Mouse (Mus musculus) gastrocnemius, postnatal 4 days (tissue): ENCODE measurements at regions not wholly inside any gene's neighbourhood (a gene's known extent, or its start where the extent isn't known, plus 50 kb on each side); places are given as distances from the start of the nearest gene placed in this dataset.
A peak's percentile ranks its signal among the peaks of the same experiment; 100 is the strongest.
"Not testable (repeated sequence)": the region's sequence is repeated elsewhere in the genome, so short reads cannot be mapped to it uniquely, and the experiment has no call there.

Experiments
- DNase-seq, 2 experiments: peaks; one replicate each; pipeline ENCODE4 v3.0.0; 2021 to 2022; ENCODE audit warnings: low spot score in 2 of 2, mixed read lengths in 2 of 2

DNA sequence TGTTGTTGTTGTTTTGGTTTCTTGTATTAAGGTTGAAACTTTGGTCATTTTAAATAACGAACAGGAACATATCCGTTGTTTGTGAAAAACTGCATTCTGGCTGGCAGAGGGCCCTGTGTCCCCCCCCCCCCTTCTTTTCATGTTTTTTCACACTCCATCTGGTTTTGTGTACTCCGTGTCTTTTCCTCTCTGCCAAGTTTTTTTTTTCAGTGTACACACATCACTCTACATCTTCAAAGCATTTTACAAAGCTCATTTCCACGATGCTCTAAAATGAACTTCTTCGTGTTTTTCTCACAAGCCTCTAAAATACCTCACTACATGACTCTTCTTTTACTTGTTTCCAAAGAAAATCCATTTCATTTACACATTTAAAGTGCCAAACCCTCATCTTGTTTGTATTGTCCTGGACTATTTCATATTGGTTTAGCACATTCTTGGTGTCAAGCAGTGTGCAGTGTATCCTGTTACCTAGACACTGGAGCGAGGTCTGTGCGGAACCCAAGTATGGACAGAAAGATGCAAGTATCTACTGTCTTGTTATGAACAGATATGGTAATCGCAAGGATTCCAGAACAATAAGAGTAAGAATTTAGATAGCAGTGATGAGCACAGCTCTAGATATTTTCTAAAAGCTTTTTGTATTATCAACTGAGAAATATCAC, 503.5 kb upstream of the Hsf2 start:
- no peak for DNase-seq

DNA sequence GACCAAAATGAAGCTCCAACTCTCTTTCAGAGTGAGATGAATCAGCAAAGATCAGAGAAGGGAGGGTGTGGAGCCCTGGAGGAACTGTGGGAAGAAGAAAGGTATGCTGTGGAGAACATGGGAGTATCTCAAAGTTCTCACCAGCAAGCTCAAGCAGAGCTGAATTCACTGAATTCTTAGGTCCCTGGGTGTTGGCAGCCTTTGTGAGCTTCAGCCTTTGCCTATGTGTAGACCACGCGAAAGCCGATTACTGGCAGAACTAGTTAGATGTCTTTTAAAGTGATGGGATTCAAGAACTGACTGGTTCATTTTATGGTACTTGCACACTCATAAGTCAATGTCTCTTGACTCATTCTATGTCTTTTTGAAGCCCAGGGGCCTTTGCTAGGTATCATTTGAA, 491.2 kb upstream of the Hsf2 start:
- DNase-seq = no peak

DNA sequence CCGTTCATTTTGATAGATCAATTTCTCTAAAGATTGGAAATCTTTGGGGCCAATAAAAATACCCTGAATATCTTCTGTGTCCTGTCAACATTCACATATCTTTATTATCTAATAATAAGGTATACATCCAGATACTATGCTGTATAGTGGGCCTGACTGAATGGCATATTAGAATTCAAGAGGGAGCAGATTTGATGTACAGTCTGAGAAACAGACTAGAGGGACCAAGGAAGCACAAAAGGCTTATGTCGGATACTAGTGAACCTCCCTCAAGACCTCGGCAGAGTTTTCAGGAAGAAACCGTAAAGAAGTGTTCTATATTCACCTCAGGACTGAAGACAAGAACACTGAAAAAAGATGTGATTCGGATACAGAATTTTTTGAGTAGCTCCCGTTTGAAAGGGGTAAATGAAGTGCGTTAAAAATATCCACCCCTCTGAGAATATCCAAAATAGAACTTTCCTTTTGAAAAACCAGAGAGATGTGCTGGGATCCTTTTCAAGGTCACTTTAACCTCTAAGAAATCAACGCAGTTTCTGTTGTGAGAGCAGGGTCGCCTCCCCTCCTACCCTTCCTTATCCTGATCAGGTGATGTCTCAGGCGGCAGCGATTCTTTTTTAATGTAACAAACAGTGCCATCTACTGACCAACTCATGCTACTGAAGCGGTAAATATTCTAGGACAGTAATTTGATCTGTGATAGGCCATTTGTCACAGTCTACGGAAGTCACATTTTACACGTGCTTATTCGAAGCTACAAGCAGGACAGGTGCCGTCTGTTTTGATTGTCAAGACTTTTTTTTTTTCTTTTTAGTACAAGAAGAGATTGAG, 485.1 kb upstream of the Hsf2 start:
- DNase-seq = peak in 1 of 2 experiments; percentile 32

GRCm38 (mm10) chr10:57001723-57002110, 484.5 kb upstream of the Hsf2 start:
- no peak for DNase-seq

DNA sequence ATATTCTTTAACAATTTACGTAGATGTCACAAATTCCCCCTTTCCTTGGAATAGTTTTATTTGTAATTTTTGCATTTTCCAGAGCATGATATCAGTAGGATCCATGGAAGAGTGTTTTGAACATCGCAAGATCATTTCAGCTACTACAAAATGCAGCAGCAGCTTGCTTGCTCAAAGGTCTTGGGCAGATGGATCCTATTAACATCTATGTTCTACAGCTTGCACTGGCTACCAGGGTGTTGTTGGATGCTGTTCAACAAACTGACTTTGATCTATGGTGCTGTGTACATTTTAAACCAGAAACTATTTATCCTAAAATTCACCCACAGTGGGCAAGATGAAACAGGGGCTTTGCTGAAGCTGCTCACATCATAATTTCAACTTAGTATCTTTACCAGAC, 448.5 kb upstream of the Hsf2 start:
- no peak for DNase-seq

DNA sequence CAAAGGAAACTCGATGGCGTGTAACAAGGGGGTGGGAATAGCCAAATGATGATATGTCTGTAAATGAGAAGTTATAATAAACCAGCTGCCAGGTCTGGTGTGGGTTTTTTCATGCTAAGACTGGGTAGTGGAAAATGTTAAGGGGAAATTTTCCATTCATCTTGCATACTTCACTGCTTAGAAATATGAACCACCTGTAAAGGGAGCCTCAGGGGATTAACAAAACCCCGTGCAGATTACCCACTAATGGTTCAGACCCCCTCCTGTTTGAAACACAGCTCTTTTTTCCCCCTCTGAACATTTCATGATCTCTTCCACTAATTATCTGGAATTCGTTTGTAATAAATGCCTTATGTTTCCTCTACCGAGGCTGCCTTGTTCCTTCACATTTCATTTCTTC, 446.0 kb upstream of the Hsf2 start:
- DNase-seq = no peak

DNA sequence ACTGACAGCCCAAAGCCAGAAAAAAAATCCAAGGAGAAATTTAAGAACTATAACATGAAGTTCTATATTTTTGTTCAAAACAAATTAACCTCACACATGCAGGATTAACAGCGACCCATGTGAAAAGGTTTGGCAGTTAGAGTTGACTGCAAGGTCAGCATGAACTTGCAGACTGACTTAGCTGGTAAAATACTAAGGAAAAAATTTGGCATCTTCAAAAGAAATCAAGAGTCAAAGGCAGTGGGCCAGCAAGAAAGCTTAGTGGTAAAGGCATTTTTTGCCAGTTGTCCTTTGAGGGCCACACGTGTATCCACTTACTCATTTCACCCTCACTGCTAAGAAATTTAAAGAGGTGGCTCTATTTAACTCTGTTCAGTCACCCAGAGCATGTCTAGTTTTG, 440.2 kb upstream of the Hsf2 start:
- no peak for DNase-seq

GRCm38 (mm10) chr10:57046891-57047290, 439.3 kb upstream of the Hsf2 start:
- DNase-seq = no peak

DNA sequence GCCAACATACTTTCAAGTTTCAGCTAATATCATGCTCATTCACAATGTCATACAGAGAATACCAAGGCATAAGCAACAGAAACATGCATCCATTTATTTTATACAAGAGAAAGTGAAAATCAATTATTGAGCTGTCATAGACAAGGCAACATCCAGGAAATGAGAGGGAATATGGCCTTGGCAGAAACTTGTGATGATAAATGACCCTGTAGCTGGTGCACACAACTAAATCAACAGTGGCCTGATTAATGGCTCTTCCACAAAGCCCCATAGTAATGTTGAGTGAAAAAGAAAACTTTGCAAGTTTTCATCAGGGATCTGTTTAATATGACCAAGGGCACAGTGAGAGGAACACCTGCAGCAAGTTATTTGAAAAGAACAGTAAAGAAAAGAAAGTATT, 438.5 kb upstream of the Hsf2 start:
- DNase-seq = no peak

DNA sequence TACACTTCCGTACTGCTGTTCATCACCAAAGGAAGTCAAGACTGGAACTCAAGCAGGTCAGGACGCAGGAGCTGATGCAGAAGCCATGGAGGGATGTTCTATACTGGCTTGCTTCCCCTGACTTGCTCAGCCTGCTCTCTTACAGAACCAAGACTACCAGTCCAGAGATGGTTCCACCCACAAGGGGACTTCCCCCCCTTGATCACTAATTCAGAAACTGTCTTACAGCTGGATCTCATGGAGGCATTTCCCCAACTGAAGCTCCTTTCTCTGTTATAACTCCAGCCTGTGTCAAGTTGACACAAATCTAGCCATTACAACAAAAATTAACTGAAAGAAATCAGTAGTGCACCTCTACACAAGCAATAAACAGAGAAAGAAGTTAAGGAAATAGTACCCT, 432.8 kb upstream of the Hsf2 start:
- DNase-seq = not testable (repeated sequence)

DNA sequence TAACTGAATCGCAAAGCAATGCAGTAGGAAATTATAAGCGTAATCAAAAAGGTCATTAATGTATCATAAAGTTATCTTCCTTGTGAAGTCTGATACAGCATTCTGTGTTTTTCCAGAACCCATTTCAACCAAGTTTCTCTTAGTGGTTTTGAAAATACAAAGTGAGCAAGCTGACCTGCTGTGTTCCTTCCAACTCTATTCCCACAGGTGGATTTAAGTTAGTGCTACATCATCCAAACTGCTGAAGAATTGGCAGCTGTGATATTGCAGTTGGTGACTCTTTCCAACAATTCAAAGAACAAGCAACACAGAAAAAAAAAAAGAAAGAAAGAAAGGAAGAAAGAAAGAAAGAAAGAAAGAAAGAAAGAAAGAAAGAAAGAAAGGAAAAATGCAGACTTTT, 396.1 kb upstream of the Hsf2 start:
- no peak for DNase-seq

DNA sequence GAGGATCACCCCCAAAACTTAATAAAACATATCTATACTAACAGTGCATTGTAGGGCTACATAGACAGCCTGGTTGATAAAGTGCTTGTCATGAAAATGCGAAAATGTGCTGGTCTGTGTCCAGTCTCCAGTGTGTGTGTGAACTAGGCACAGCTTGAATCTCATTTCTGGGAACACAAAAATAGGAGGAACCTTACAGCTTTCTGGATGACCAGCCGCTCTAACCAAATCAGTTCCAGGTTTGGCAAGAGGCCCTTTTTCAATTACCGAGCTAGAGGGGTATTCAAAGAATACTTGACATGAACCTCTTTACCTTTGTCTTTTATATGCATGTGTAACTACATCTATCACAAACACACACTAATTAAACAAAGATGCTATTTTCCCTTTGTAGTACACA, 390.3 kb upstream of the Hsf2 start:
- DNase-seq = no peak

DNA sequence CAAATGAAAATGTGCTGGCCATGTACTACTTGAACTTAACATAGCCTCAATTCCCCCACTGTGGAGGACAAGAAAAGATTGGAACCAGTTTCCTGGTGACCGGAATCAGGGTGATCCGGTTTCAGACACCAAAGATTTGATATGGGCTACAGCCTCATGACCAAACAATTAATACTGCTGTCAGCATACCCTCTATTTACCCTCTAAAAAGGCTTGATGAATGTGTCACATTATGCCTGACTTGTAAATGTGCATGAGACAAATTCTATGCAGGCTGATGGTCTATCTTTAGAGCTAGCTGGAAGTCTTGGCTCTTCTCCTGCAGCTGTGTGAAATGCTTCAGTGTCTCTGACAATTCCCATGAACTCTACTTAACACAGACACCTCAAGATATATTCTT, 372.8 kb upstream of the Hsf2 start:
- no peak for DNase-seq

- no peak for DNase-seq
Observed at GRCm38 (mm10) chr10:57114696-57115271, 371.4 kb upstream of the Hsf2 start.

- no peak for DNase-seq
Observed at GRCm38 (mm10) chr10:57121514-57121913, 364.7 kb upstream of the Hsf2 start.

DNA sequence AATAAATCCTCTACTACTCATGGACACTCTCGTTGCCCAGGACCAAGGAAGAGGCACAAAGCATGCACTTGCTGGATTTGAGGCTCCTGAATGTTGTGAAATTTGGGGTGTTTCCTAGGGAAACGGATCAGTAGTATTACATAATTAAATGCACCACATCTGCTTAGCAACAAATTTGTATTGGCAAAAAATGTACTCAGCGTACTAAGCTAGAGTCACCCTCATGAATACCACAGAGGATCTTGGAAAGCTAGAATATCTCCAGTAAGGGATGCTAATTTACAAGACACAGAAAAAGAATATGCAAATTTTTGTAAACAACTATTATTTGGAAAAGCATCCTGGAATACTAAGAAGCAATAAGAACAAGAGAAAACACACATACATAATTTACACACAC, 359.0 kb upstream of the Hsf2 start:
- no peak for DNase-seq

DNA sequence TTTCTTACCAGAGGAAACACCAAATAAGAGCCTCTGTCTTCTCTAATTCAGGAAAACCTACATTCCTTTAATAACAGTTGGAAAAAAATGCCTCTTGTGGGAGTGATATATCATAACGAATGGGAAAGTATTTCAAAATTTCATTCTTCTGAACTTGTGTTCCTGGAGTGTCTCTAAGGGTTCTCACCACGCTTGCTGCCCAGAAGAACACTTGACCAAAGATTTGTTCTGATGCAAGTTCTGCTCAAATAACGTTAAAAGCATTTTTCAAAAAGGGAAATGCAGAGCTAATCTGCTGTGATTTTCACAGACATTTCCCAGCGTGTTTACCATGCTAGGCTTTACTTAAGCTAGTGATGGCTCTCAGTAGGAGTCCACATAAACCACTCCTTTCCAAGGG, 329.8 kb upstream of the Hsf2 start:
- DNase-seq = no peak

- peak; percentile 18 to 59 for DNase-seq
Observed at GRCm38 (mm10) chr10:57156912-57157311, 329.3 kb upstream of the Hsf2 start.

DNA sequence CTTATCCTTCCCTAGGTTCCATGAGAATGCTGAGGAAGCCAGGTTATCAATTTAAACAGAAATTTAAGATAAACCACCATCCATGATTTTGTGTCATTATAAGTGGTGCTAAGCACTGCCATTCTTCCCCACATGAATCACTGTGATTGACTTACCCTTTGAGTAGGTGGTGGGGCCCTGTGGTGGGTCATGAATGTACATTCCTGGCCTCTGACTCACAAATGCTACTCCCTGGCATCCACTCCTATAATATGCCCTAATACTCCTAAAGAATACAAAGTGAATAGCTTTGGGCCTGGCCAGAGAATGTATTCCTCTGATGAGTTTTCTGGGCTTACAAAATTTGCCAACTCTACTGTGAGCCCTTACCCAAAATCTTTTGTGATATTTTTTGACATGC, 325.6 kb upstream of the Hsf2 start:
- DNase-seq = no peak

DNA sequence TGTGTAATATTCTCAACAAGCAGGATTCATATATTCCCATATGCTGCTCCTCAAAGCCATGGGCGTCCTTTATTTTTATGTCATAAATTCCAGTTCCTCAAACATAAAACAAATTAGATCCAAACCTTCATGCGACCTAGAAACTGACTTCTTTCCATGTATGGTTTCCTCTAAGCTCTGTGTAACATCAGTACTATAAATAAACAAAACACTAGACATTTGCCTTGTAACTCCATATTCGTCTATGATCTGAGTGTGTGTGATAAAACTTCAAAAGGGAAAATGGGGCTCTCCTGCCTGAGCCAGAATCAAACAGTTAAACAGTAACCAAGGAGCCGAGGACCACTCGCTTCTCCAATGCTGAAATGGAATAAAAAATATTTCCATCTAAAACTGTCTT, 322.8 kb upstream of the Hsf2 start:
- no peak for DNase-seq

GRCm38 (mm10) chr10:57183560-57183959, 302.6 kb upstream of the Hsf2 start:
- DNase-seq = peak in 1 of 2 experiments; percentile 50

DNA sequence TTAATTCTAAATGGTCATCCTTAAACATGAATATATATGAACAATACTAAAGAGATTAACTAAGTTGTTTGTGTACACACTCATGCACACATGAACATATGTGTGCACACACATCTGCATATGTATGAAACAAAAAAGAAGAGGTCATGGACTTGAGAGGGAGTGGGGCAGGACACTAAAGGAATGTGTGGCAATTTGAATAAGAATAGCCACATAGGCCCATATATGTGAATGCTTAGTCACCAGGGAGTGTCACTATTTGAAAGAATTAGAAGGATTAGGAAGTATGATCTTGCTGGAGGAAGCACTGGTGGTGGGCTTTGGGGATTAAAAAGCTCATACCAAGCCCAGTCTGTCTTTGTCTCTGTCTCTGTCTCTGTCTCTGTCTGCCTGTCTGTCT, 275.5 kb upstream of the Hsf2 start:
- DNase-seq = no peak

- DNase-seq = peak in 1 of 2 experiments; percentile 17
Observed at GRCm38 (mm10) chr10:57231117-57231516, 255.1 kb upstream of the Hsf2 start.
